Mouse (Mus musculus) brain, embryonic 14.5 days (tissue): ENCODE results near the gene Gm49373.

Experiments used
- CTCF ChIP-seq: fragments of 200-500 bp; IDR thresholded peaks from 2 replicates; pipeline ENCODE4 v1.5.1; 2012; ENCODE audit warnings: inconsistent platforms, mild to moderate bottlenecking, moderate library complexity, borderline replicate concordance; ENCODE audit not compliant: insufficient read depth, insufficient read length; ENCODE audit errors: extremely low read depth
- POLR2A ChIP-seq: fragments of 200-500 bp; IDR thresholded peaks from 2 replicates; pipeline ENCODE4 v1.6.1; 2012; ENCODE audit warnings: mild to moderate bottlenecking, inconsistent platforms, borderline replicate concordance; ENCODE audit not compliant: poor library complexity, insufficient read depth, insufficient read length, severe bottlenecking; ENCODE audit errors: extremely low read depth

DNA sequence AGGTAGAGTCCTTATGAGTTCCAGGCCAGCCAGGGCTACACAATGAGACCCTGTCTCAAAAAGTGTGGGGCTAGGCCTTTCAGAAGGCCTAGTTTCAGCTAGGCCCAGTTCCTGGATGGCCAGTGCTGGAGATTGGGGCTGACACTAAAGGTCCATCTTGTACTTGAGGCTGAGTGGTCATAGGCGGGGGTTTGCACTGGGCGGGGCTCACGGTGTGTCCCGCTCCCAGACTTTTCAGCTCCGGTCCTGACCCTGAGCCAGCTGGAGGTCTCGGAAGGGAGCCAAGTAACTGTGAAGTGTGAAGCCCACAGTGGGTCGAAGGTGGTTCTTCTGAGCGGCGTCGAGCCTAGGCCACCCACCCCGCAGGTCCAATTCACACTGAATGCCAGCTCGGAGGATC, 46.0 kb downstream of the Gm49373 start:
- TF ChIP-seq CTCF: no peak
- no peak for TF ChIP-seq POLR2A
